Mouse (Mus musculus) frontal cortex, adult (tissue): ENCODE data around the gene Itih3.

Source experiments
- ATAC-seq: cut with Nextera tagmentation; 2 replicates; pipeline ENCODE4 v1.9.2; 2017; ENCODE audit warnings: mild to moderate bottlenecking, moderate library complexity, mixed read lengths; ENCODE audit not compliant: low TSS enrichment

Itih3 gene

DNA sequence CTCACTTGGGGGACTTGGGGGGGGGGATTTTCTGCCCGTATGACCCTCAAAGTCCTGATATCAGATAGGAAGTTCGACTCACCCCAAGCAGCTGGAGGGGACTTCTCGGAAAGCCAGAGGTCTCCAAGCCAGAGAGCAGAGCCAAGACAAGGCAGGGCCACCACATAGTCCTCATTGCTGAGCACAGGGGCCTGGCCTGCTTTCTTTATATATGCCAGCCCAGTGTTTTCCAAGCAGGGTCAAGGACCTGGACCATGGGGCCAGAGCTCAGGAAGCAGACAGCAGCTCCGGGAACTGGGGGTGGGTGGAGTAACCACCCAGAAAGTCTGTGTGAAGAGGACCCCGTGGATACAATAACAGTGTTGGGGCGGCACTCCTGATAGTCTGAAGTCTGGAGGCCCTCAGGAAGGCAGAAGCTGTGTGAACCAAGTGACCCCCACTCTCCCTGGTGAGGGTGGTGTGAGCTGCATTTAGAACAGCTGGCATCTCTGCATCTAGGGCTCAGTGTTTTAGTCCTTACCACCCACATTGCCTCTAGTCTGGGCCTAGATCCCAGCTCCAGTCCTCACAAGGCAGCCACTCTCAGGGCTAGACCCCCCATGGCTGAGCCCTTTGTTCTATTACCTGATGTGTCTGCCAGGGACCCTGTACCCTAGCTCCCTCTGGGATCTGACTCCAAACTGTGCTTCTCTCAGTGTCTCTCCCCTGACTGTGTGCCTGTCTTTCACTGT lies at the start of gene Itih3:
Gene Itih3, minus strand, starts transcription at position 386 of the 731 bp plus-strand sequence.
- peak; percentile 81 for ATAC-seq

DNA sequence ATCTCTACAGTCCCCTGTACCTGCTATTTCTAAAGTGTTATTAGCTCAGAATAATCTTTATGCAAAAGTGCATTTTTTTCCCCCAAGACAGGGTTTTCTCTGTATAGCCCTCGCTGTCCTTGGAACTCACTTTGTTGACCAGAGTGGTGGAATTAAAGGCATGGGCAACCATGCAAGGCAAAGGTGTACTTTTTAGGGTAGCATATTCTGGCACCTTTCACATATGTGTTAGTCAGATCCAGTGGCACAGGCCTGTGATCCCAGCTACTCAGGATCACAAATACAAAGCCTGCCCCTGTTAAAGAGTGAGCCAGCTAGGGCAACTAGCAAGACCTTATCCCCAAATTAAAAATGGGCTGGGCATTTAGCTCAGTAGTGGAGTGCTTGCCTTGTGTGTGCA lies 36.8 kb upstream of the Itih3 start:
- ATAC-seq, result no peak

DNA sequence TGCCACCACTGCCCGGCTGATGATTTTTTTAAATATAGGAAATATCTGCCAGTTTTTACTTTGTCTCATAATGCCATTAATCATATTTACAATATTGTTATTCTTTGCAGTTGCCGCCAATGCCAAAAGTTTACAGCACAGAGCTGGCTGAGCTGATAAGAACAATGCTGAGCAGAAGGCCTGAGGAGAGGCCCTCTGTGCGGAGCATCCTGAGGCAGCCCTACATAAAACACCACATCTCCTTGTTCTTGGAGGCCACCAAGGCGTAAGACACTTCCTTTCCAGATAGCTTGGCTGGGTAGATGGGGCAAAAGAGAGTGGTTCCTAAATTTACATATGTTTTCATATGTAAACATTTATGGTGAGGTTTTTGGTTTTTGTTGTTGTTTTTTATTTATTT lies 35.5 kb upstream of the Itih3 start:
- ATAC-seq, result no peak

DNA sequence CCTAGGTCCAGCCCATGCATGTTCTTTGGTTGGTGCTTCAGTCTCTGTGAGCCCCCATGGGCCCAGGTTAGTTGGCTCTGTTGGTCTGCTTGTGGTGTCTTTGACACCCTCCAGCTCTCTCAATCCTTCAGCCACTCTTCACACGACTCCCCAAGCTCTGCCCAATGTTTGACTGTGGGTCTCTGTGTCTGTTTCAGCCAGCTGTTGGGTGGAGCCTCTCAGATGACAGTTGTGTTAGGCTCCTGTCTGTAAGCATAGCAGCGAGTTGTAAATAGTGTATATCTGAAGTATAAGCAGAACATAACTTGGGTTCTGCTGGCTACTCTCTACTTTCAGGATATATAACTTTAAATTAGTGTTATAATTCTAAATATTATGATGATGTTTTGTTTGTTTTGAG lies 35.0 kb upstream of the Itih3 start:
- ATAC-seq, result no peak

DNA sequence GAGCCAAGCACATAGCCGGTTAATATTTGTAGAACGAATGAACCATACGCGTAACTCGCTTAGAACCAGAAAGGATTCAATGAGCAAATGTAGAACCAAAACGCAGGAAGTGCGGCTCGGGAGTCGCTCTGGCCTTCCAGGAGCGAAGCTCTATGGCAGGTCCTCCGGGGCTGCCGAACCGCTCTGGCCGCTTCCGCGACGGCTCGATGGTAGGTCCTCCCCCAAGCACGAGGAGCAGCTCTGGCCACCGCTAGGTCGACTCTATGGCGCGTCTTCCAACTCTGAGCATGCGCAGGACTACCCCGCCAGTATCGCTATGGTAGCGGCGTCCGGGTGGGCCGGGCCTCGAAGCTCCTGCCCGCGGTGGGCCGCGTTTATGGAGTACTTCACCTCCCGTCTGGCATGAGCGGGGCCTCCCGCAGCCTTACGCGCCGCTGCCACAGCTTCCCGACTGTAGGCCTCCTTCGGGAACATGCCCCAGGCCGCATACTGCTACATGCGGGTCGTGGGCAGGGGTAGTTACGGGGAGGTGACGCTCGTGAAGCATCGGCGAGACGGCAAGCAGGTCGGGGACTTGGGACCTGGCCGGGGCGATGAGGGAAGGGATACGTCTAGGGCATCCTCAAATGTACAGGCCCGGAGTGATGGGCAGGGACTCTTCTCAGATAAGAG lies 27.7 kb upstream of the Itih3 start, which contains the start of gene Nek4:
Gene Nek4, plus strand, starts transcription at position 224 of the 672 bp plus-strand sequence.
- peak; percentile 98 for ATAC-seq

- ATAC-seq, result no peak
Observed at GRCm38 (mm10) chr14:30949986-30950385, 26.4 kb upstream of the Itih3 start.

DNA sequence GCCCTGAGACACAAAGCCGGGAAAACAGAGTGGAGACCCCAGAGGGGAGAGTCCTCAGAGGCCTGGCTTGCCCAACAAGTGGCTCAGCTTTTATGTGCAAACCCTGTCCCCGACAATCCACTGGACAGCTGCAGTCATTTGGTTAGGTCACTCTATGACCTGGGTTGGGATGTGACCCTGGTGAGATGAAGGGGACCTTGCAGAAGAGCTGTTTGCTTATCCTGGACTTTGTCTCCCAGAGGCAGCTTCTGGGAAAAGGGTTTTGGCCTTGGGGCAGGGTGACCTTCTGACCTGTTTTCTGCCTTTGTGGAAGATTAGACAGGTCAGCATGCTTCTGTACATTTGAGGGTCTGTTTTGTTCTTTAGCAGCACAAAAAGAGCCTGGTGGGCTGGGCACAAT lies 21.2 kb upstream of the Itih3 start:
- ATAC-seq, result no peak

- 0 out of 2 replicates have a peak, but pooled peaks have one; percentile 47 for ATAC-seq
Observed at GRCm38 (mm10) chr14:30943860-30944674, 20.5 kb upstream of the Itih3 start.

- ATAC-seq, result no peak
Observed at GRCm38 (mm10) chr14:30943038-30943437, 19.5 kb upstream of the Itih3 start, which contains the start of gene Itih1. Gene Itih1 (minus strand): TSS chr14:30943289.

GRCm38 (mm10) chr14:30942254-30942653 lies 18.7 kb upstream of the Itih3 start:
- ATAC-seq, result no peak

DNA sequence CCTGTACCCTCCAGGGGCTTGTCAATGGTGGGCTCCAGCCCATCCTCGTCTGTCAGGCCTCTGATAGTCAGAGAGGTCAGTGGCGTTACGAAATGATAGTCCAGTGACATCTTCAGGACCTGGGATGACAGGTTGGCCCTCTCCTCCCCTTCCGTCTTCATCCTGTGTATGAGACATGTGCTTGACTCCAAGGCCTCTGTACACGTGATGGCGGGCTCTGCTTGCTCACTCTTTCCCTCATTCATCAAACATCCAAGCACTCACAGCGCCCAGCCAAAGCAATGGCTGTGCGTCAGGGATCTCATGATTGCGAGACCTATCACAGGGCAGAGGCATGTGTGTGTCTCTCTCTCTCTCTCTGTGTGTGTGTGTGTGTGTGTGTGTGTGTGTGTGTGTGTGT lies 9.8 kb upstream of the Itih3 start:
- ATAC-seq, result no peak

GRCm38 (mm10) chr14:30930386-30930785 lies 6.8 kb upstream of the Itih3 start:
- ATAC-seq, result no peak

DNA sequence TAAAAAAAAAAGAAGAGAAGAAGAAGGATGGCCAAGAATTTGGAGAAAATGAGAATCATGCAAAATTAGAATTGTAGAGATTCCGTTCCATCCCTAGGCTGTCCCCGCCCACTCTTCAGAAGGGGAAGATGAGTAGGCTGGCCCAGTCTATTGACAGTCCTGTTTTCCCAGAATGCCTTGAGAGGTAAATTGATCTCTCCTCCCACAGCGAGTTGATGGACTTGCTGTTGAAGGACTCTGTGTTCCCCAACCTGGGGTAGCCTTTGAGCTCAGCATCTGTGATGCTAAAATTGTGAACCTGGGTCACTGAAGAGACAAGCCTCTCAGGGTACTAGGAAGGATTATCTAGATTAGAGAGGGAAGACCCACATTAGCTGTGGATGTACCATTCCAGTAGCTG lies 1.9 kb upstream of the Itih3 start:
- ATAC-seq, result no peak

DNA sequence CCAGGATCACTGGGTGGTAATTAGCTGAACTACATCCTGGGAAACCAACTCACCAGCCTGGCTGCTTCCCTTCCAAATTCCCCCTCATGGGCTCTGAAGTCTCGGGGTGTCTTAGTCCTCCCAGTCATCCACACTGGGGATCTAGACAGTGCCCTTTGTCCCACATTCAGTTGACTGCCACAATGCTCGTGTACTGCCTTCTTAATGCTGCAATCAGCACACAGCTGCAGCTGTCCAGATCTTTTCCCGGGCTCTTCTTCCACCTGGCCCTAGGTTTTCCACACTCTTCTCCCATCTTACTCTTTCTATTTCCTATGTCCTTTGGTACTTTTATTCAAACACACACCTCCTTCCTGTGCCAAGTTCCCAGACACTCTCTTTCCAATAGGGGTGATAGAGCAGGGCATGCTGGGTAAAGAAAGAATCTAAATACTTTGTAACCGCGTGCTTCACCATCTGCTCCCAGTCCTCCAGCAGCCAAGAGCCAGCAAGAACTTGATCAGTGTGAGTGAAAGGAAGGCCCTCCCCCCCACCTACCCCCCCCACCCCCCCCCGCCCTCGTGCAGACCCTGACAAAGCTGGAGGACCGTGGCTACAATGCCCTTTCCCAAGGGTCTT lies 1.4 kb downstream of the Itih3 start:
- ATAC-seq, result no peak

DNA sequence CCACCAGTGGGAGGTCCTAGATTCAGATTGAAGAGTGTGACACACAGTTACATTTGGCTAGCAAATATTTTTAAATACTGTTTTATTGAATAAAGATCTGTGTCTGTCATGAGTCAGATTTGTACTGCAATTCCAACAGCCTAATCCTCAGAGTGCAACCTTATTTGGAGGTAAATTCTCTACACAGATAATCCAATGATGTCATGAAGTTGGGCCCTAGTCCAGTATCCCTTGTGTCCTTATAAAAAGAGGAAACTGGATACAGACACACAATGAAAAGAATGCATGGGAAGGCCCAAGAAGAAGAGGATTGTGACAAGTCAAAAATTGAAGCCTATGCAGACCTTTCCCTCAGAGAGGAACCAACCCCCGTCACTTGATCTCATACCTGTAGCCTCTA lies 7.0 kb downstream of the Itih3 start:
- no peak for ATAC-seq

DNA sequence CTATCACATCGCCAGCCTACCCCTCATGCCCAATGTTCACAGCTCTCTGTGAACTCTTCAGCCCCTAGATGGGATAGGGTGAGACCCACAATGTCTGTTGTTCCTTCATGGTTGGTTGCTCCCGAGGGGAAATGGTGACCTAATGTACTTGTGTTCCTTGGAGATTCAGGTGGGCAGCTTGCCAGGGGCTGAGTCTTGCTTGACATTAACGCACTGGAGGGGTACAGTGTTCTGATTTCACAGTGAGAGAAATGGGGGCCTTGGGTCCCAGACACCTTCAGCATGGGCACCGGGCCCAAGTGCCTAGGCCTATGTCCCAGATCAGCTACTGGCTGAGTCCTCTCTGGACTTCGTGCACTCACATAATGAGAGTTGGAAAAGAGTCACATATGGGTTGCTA lies 10.2 kb downstream of the Itih3 start:
- ATAC-seq, result no peak

DNA sequence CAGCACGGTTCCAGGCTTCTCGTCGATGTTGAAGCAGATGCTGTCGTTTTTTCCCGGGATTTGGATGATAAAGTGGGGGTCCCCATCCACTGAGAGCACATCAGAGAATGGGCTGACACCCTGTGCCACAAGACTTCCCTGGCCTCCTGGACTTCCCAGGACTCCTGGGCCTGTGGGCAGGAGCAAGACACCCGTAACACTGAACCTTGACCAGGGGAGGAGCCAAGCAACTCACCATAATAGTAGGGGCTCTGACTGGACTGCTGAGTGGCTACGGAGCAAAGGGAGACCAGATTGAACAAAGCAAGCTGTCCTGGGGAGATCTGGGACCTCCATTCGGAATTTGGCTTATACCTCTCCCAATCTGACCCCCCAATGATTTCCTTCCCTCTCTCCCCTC lies 10.9 kb downstream of the Itih3 start:
- no peak for ATAC-seq

DNA sequence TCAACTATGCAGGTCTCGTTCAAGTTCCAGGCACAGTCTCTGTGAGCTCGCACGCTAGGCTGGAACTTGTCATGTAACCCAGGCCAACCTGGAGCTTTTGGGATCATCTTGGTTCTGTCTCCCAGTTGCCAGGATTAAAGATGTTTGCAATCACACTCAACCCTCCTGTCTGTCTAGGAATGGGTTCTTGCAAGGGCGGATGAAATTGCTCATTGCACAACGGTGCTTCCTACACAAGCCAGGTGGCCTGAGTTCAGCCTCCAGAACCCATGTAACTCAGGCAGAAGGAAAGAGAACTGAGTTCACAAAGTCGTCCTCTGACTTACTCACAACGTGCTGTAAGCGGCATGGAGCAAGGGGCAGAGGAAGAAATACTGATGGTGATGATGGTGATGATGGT lies 12.4 kb downstream of the Itih3 start:
- no peak for ATAC-seq

- 0 out of 2 replicates have a peak, but pooled peaks have one; percentile 16 for ATAC-seq
Observed at GRCm38 (mm10) chr14:30907814-30908265, 15.7 kb downstream of the Itih3 start.

GRCm38 (mm10) chr14:30906001-30906400 lies 17.6 kb downstream of the Itih3 start:
- ATAC-seq, result no peak

DNA sequence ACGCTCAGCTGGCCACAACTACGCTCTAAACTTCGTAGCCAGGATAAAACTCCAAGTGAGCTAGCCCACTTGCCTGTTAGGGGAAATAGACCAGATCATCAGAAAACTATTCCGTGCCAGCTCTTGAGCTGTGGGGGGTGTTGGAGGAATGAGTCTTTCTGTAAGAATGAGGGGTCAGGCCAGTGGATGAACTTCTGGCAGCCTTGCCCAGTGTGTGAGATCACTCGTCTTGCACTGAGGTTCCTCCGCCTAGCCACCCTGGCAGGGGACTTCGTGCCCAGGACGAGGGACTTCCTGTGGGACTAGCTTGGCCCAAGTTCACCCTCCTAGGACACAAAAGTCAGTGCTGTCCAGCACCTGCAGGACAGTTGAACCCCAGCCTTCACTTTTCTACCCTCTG lies 19.3 kb downstream of the Itih3 start:
- no peak for ATAC-seq

DNA sequence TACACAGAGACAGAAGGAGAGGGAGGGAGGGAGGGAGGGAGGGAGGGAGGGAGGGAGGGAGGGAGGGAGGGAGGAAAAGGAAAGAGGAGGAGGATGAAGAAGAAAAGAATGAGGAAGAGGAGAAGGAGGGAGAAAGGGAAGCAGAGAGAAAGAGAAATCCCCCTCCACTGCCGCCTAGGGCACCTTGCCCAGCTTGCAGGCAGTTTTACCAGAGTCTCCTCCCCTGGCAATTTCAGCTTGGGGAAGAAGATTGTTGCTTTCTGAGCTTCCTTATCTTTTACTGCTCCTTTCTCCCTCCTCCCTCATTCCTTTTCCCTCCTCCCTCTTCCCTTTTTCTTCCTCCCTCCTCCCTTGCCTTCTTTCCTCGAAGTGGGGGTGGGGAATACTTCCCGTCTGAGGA lies 20.5 kb downstream of the Itih3 start:
- no peak for ATAC-seq
